Mouse (Mus musculus) heart, adult 18-20 months (tissue): ENCODE results near the gene Mamdc2. TPM values are rescaled to one million over a fixed set of nuclear protein-coding genes. Genes with fewer than 3 reads are reported as not detected.
A peak's percentile ranks its signal among the peaks of the same experiment; 100 is the strongest.
"Not testable (repeated sequence)": the region's sequence is repeated elsewhere in the genome, so short reads cannot be mapped to it uniquely, and the experiment has no call there.

ENCODE experiments used
- DNase-seq, 2 experiments: peaks; one replicate each; pipeline ENCODE4 v3.0.0; 2021 to 2022; ENCODE audit warnings: mixed read lengths in 1 of 2
- long read RNA-seq, 2 experiments: library from polyadenylated mRNA; stranded (forward); transcript quantifications; one replicate each; pipeline ENCODE4 v2.0.0; 2021
- total RNA-seq, 2 experiments: library from RNA; stranded (reverse); gene quantifications; 2 replicates each; pipeline ENCODE4 v1.2.3; 2021

The Mamdc2 gene
- 1 to 10 TPM; 2.1 to 2.2 TPM for total RNA-seq
- long read RNA-seq, experiment 1, partial matches to known transcripts: 1 of 1 reads
- long read RNA-seq, experiment 1, other reads (novel, unspliced or antisense): 0 of 1 reads
- long read RNA-seq, experiment 2, partial matches to known transcripts: 0 of 2 reads
- long read RNA-seq, experiment 2, other reads (novel, unspliced or antisense): 1 of 2 reads

GRCm38 (mm10) chr19:23447988-23448497 lies at the start of gene Mamdc2:
Gene Mamdc2, minus strand, starts transcription at chr19:23448442.
- peak in 1 of 2 experiments; percentile 36 for DNase-seq

- no peak for DNase-seq
These were observed 49.8 kb upstream of the Mamdc2 start for GRCm38 (mm10) chr19:23498011-23498410.

- DNase-seq: no peak
These were observed 49.1 kb upstream of the Mamdc2 start for GRCm38 (mm10) chr19:23497171-23497917.

GRCm38 (mm10) chr19:23496536-23496935 lies 48.3 kb upstream of the Mamdc2 start:
- no peak for DNase-seq

- DNase-seq: peak in 1 of 2 experiments; percentile 8
These were observed 44.4 kb upstream of the Mamdc2 start for GRCm38 (mm10) chr19:23492663-23493062.

GRCm38 (mm10) chr19:23490703-23491102 lies 42.5 kb upstream of the Mamdc2 start:
- not testable (repeated sequence) for DNase-seq

GRCm38 (mm10) chr19:23489780-23490179 lies 41.5 kb upstream of the Mamdc2 start:
- DNase-seq: peak; percentile 66 to 71

GRCm38 (mm10) chr19:23487421-23487820 lies 39.2 kb upstream of the Mamdc2 start:
- DNase-seq: no peak

- no peak for DNase-seq
These were observed 38.5 kb upstream of the Mamdc2 start for GRCm38 (mm10) chr19:23486631-23487270.

- no peak for DNase-seq
These were observed 37.8 kb upstream of the Mamdc2 start for GRCm38 (mm10) chr19:23485940-23486600.

GRCm38 (mm10) chr19:23482571-23482970 lies 34.3 kb upstream of the Mamdc2 start:
- not testable (repeated sequence) for DNase-seq

GRCm38 (mm10) chr19:23479597-23479967 lies 31.3 kb upstream of the Mamdc2 start:
- no peak for DNase-seq

- peak; percentile 28 to 75 for DNase-seq
These were observed 30.8 kb upstream of the Mamdc2 start for GRCm38 (mm10) chr19:23478895-23479596.

GRCm38 (mm10) chr19:23477826-23478225 lies 29.6 kb upstream of the Mamdc2 start:
- DNase-seq: no peak

- no peak for DNase-seq
These were observed 19.6 kb upstream of the Mamdc2 start for GRCm38 (mm10) chr19:23467866-23468265.

- DNase-seq: peak in 1 of 2 experiments; percentile 31
These were observed 18.8 kb upstream of the Mamdc2 start for GRCm38 (mm10) chr19:23467011-23467410.

- DNase-seq: no peak
These were observed 9.2 kb upstream of the Mamdc2 start for GRCm38 (mm10) chr19:23457492-23457891.

- no peak for DNase-seq
These were observed 3.1 kb upstream of the Mamdc2 start for GRCm38 (mm10) chr19:23451361-23451760.

GRCm38 (mm10) chr19:23447221-23447987 lies 838 bp downstream of the Mamdc2 start:
- DNase-seq: peak; percentile 22 to 54

- DNase-seq: no peak
These were observed 3.1 kb downstream of the Mamdc2 start for GRCm38 (mm10) chr19:23444910-23445845.
